Mouse (Mus musculus) mature B cell (primary cell): ENCODE data around the gene Olfr961.

Source experiments
- in situ Hi-C: fragments of 300-500 bp; cut with MboI; formaldehyde crosslinking; loops from 2 replicates; pipeline ENCODE4 v1.14.3; 2019

Olfr961 gene

GRCm38 (mm10) chr9:39644785-39645184 is at the start of gene Olfr961:
Olfr961 (plus strand) TSS chr9:39645085.
- in situ Hi-C loops = no loop called here

- in situ Hi-C loops = no loop called here
Measured at GRCm38 (mm10) chr9:39602536-39603332, 42.2 kb upstream of the Olfr961 start.

GRCm38 (mm10) chr9:39603333-39603845 is 41.5 kb upstream of the Olfr961 start:
- in situ Hi-C loops = no loop called here

GRCm38 (mm10) chr9:39603999-39604453 is 40.9 kb upstream of the Olfr961 start, which contains the start of gene AW551984:
AW551984 (minus strand) TSS chr9:39604403.
- in situ Hi-C loops = no loop called here

GRCm38 (mm10) chr9:39608497-39608896 is 36.4 kb upstream of the Olfr961 start:
- in situ Hi-C loops = no loop called here

- in situ Hi-C loops = no loop called here
Measured at GRCm38 (mm10) chr9:39610355-39610754, 34.5 kb upstream of the Olfr961 start, which contains the start of gene Olfr148. Olfr148 (plus strand) TSS chr9:39610655.

- in situ Hi-C loops = no loop called here
Measured at GRCm38 (mm10) chr9:39611953-39612352, 32.9 kb upstream of the Olfr961 start.

GRCm38 (mm10) chr9:39621073-39621472 is 23.8 kb upstream of the Olfr961 start, which contains the start of gene Olfr960:
Olfr960 (plus strand) TSS chr9:39621373.
- in situ Hi-C loops = no loop called here

- in situ Hi-C loops = no loop called here
Measured at GRCm38 (mm10) chr9:39623783-39624182, 21.1 kb upstream of the Olfr961 start.

GRCm38 (mm10) chr9:39624711-39625110 is 20.2 kb upstream of the Olfr961 start:
- in situ Hi-C loops = no loop called here

GRCm38 (mm10) chr9:39629069-39629468 is 15.8 kb upstream of the Olfr961 start:
- in situ Hi-C loops = no loop called here

- in situ Hi-C loops = no loop called here
Measured at GRCm38 (mm10) chr9:39633913-39634594, 10.8 kb upstream of the Olfr961 start.

- in situ Hi-C loops = no loop called here
Measured at GRCm38 (mm10) chr9:39647382-39647781, 2.5 kb downstream of the Olfr961 start.

- in situ Hi-C loops = no loop called here
Measured at GRCm38 (mm10) chr9:39654756-39655396, 10.0 kb downstream of the Olfr961 start.

GRCm38 (mm10) chr9:39666905-39667304 is 22.0 kb downstream of the Olfr961 start, which contains the start of gene Olfr963:
Olfr963 (plus strand) TSS chr9:39667205.
- in situ Hi-C loops = no loop called here

GRCm38 (mm10) chr9:39669723-39670122 is 24.8 kb downstream of the Olfr961 start:
- in situ Hi-C loops = no loop called here

GRCm38 (mm10) chr9:39674820-39675219 is 29.9 kb downstream of the Olfr961 start:
- in situ Hi-C loops = no loop called here

- in situ Hi-C loops = no loop called here
Measured at GRCm38 (mm10) chr9:39678557-39678956, 33.7 kb downstream of the Olfr961 start.

GRCm38 (mm10) chr9:39679280-39679679 is 34.4 kb downstream of the Olfr961 start:
- in situ Hi-C loops = no loop called here
